Mouse (Mus musculus) intestine, embryonic 15.5 days (tissue): ENCODE data around the gene Maff. TPM values are rescaled to one million over a fixed set of nuclear protein-coding genes. Genes with fewer than 3 reads are reported as not detected.
A peak's percentile ranks its signal among the peaks of the same experiment; 100 is the strongest.

ENCODE experiments used
- ATAC-seq: fragments of 200-750 bp; cut with Nextera tagmentation; 2 replicates; pipeline ENCODE4 v1.8.0; 2017; ENCODE audit warnings: moderate TSS enrichment, moderate library complexity
- H3K27ac ChIP-seq: fragments of 300-500 bp; sonication (generic); 2 replicates; pipeline ENCODE4 v1.5.1; 2015; ENCODE audit warnings: mild to moderate bottlenecking, inconsistent platforms
- H3K27me3 ChIP-seq: fragments of 300-500 bp; sonication (generic); replicated peaks from 2 replicates; pipeline ENCODE4 v1.6.1; 2015; ENCODE audit warnings: inconsistent platforms
- H3K36me3 ChIP-seq: fragments of 300-500 bp; sonication (generic); 2 replicates; pipeline ENCODE4 v1.6.1; 2015; ENCODE audit warnings: inconsistent platforms
- H3K4me1 ChIP-seq: fragments of 300-500 bp; sonication (generic); replicated peaks from 2 replicates; pipeline ENCODE4 v1.6.1; 2015; ENCODE audit warnings: inconsistent platforms
- H3K4me2 ChIP-seq: fragments of 300-500 bp; sonication (generic); replicated peaks from 2 replicates; pipeline ENCODE4 v1.6.1; 2015; ENCODE audit warnings: mild to moderate bottlenecking, inconsistent platforms
- H3K4me3 ChIP-seq: fragments of 300-500 bp; sonication (generic); replicated peaks from 2 replicates; pipeline ENCODE4 v1.5.1; 2015; ENCODE audit warnings: inconsistent platforms
- H3K9ac ChIP-seq: fragments of 300-500 bp; sonication (generic); 2 replicates; pipeline ENCODE4 v1.6.1; 2015; ENCODE audit warnings: inconsistent platforms
- H3K9me3 ChIP-seq: fragments of 300-500 bp; sonication (generic); 2 replicates; pipeline ENCODE4 v1.6.1; 2016; ENCODE audit warnings: inconsistent platforms
- WGBS: fragments of 180-500 bp; shearing (Covaris S2); methylation state at CpG from one replicate; pipeline ENCODE4 v1.1.7; 2015; 5-methylcytosine and 5-hydroxymethylcytosine counted together
- polyA plus RNA-seq: library from polyadenylated mRNA; unstranded; fragments of >200 nt; fragmentation: Nextera tagmentation; extraction: Ambion mirVana; gene quantifications from 2 replicates; pipeline ENCODE4 v1.2.1, GENCODE M21; 2015

Gene Maff
- 5.8 and 7.9 TPM in 2 replicates for polyA plus RNA-seq

DNA sequence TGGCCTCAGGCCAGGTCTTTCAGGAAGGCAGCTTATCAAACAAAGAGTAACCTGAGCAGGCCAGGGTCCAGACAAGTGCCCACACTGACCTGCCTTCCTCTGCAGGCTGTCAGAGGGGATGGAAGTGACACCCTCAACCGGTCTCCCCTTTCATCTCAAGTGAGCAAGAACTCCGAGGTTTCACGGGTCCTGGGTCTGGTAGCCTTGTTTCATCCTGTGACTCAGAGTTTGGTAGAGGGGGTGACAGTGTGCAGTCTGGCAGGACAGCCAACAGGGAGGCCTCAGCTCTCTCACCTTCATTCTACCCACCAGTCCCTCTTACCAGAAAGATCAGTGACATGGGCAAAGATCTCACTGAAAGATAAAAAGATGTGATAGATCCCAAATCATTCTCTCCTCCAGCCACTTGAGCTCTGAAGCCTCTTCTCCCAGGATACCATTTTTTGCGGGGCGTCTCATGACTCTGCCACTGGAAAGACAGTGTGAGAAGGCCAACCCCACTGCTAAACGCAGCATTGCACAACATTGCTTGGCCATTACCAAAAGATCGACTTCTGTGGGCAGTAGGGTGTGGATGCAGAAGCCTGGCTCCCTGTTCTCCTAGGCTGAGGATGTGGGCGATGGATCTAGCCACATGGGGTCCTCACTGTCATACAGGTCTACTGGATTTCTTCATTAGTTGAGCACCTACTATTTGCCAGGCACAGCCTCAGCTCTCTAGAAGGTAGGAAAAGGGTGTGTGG lies at the start of gene Maff:
Gene Maff, plus strand, starts transcription at position 571 of the 743 bp plus-strand sequence.
- peak within 1 kb of the TSS; percentile 88 for H3K9ac ChIP-seq
- 50% methylated on average over 8 of the region's 8 CpGs for whole genome bisulfite sequencing
- no peak for ATAC-seq
- H3K36me3 ChIP-seq, result no peaks in the 10 kb centered on the region
- H3K4me2 ChIP-seq, result peak within 1 kb of the TSS; percentile 85
- H3K27ac ChIP-seq, result peak within 1 kb of the TSS; percentile 100
- no peaks in the 10 kb centered on the region for H3K9me3 ChIP-seq
- H3K27me3 ChIP-seq, result no peaks in the 10 kb centered on the region
- H3K4me3 ChIP-seq, result peak within 1 kb of the TSS; percentile 79
- H3K4me1 ChIP-seq, result peaks cover 24% of the 10 kb centered on the region

DNA sequence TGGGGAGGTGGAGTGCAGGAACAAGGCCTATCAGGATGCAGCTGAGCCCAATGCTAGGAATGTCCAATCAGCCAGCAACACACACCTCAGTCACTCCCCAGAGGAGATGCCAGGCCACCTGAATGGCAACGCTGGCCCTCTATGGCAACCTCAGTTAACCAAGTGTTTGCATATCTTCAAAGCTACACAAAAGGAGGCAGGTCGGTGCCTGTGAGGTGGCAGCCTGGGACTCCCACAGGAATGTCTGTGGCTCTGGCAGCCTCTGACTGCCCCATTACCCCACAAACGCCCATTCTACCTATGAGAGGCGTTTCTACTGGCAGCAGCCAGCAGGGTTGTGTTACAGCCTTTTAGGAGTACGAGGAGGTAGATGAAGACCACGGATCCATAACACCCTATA lies 47.9 kb upstream of the Maff start:
- no peak for ATAC-seq
- 86% methylated on average over 6 of the region's 6 CpGs for WGBS
- H3K27ac ChIP-seq, result no peak overlapping the region
- H3K9ac ChIP-seq, result no peak overlapping the region
- H3K9me3 ChIP-seq, result no peaks in the 10 kb centered on the region
- no peaks in the 10 kb centered on the region for H3K4me1 ChIP-seq
- H3K4me2 ChIP-seq, result no peak overlapping the region
- 0 out of 2 replicates have a peak, but pooled peaks cover 3% of the 10 kb centered on the region for H3K36me3 ChIP-seq
- no peak overlapping the region for H3K4me3 ChIP-seq
- no peaks in the 10 kb centered on the region for H3K27me3 ChIP-seq

- Histone ChIP-seq H3K4me1 (no peaks in the 10 kb centered on the region), H3K36me3 (0 out of 2 replicates have a peak, but pooled peaks cover 3% of the 10 kb centered on the region), H3K27me3 (no peaks in the 10 kb centered on the region), H3K4me2 (no peak overlapping the region), H3K9ac (no peak overlapping the region), H3K4me3 (no peak overlapping the region), H3K27ac (no peak overlapping the region), H3K9me3 (no peaks in the 10 kb centered on the region)
- ATAC-seq, result no peak
- 65% methylated on average over 2 of the region's 2 CpGs for WGBS
These were observed 46.8 kb upstream of the Maff start for GRCm38 (mm10) chr15:79299563-79300155.

- Histone ChIP-seq H3K4me2 (no peak overlapping the region), H3K9ac (no peak overlapping the region), H3K27me3 (no peaks in the 10 kb centered on the region), H3K4me3 (no peak overlapping the region), H3K9me3 (no peaks in the 10 kb centered on the region), H3K27ac (no peak overlapping the region), H3K36me3 (peaks cover 5% of the 10 kb centered on the region; the same call in 1 of the 2 replicates), H3K4me1 (no peaks in the 10 kb centered on the region)
- 81% methylated on average over 8 of the region's 8 CpGs for WGBS
- no peak for ATAC-seq
These were observed 42.7 kb upstream of the Maff start for GRCm38 (mm10) chr15:79303725-79304124.

- Histone ChIP-seq H3K4me3 (no peak overlapping the region), H3K27me3 (no peaks in the 10 kb centered on the region), H3K36me3 (peaks cover 5% of the 10 kb centered on the region; the same call in 1 of the 2 replicates), H3K27ac (no peak overlapping the region), H3K4me2 (no peak overlapping the region), H3K9ac (no peak overlapping the region), H3K4me1 (no peaks in the 10 kb centered on the region), H3K9me3 (no peaks in the 10 kb centered on the region)
- ATAC-seq, result no peak
- 60% methylated on average over 5 of the region's 5 CpGs for WGBS
These were observed 41.6 kb upstream of the Maff start for GRCm38 (mm10) chr15:79304832-79305231.

GRCm38 (mm10) chr15:79306043-79306637 lies 40.3 kb upstream of the Maff start:
- H3K36me3 ChIP-seq, result peaks cover 3% of the 10 kb centered on the region; the same call in 1 of the 2 replicates
- no peak overlapping the region for H3K4me2 ChIP-seq
- no peaks in the 10 kb centered on the region for H3K9me3 ChIP-seq
- H3K27ac ChIP-seq, result no peak overlapping the region
- no peaks in the 10 kb centered on the region for H3K4me1 ChIP-seq
- ATAC-seq, result no peak
- no peak overlapping the region for H3K4me3 ChIP-seq
- no peak overlapping the region for H3K9ac ChIP-seq
- WGBS, result 75% methylated on average over 23 of the region's 23 CpGs
- H3K27me3 ChIP-seq, result no peaks in the 10 kb centered on the region

DNA sequence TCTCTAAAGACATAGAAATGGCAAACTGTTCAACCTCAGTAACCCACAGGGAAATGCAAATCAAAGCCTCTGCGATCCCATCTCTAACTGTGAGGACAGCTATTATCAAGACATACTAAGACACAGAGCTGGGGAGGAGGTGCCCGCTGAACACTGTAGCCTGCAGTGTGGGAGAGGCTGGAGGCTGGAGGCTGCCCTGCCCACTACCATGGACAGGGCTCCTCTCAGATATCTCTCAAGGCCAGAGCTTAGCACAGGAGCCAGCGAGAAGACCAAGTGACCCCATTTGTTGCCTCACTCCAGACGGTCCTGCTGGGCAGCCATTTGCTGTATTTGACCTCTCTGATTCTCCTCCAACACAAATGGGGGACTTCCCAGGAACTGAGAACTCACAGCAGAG lies 38.6 kb upstream of the Maff start:
- Histone ChIP-seq H3K9ac (no peak overlapping the region), H3K27me3 (no peaks in the 10 kb centered on the region), H3K36me3 (peaks cover 3% of the 10 kb centered on the region; the same call in 1 of the 2 replicates), H3K4me3 (no peak overlapping the region), H3K4me1 (no peaks in the 10 kb centered on the region), H3K4me2 (no peak overlapping the region), H3K27ac (no peak overlapping the region), H3K9me3 (no peaks in the 10 kb centered on the region)
- no peak for ATAC-seq
- WGBS, result 43% methylated on average over 4 of the region's 4 CpGs

DNA sequence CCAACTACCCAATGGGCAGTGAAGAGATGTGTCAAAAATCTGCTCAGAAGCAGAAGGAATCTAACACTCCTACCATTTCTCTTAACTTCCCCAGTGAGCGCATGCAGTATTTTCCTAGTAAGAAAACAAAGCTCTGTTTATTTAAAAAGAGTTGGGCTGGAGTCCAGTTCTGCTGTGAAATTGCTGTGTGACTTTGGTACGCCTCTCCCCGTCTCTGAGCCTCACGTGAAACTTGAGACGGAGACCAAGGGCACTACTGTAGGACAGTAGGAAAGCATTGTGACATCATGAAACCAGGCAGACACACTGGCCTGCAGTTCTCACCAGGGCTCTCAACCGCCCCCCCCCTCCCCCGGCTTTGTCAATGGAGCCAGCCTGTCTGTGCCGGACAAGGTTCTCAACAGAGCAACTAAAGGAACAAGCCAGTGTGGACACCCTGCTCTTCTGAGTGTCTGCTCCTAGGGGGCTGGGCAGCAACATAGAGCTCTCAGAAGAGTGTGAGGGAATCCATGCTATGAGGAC lies 32.5 kb upstream of the Maff start:
- Histone ChIP-seq H3K9me3 (no peaks in the 10 kb centered on the region), H3K27me3 (no peaks in the 10 kb centered on the region), H3K4me1 (no peaks in the 10 kb centered on the region), H3K36me3 (no peaks in the 10 kb centered on the region), H3K9ac (no peak overlapping the region), H3K4me2 (no peak overlapping the region), H3K4me3 (no peak overlapping the region), H3K27ac (no peak overlapping the region)
- ATAC-seq, result no peak
- WGBS, result 69% methylated on average over 8 of the region's 8 CpGs

DNA sequence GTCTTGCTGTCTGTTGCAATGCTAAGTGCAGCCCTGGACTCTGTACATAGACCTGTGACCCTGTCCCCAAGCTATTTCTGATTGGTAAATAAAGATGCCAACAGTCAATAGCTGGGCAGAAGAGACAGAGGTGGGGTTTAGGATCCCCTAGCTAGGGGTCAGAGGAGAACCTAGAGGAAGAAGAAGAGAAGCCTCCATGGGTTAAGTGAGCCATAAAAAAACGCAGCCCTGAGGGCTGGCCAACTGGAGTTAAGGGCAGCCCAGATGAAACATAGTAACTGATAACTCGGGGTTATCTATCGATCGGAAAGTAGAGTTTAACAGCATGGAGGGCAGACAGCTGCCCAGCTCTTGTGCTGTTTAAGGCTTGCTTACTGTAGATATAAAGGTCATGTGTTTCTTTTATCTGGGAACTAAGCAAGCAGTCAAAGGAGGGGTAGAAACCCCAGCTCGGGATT lies 24.7 kb upstream of the Maff start:
- no peak overlapping the region for H3K9ac ChIP-seq
- no peaks in the 10 kb centered on the region for H3K36me3 ChIP-seq
- H3K4me1 ChIP-seq, result peaks cover 35% of the 10 kb centered on the region
- ATAC-seq, result peak; percentile 63
- no peaks in the 10 kb centered on the region for H3K9me3 ChIP-seq
- peak overlapping the region; percentile 76 for H3K27ac ChIP-seq
- 53% methylated on average over 5 of the region's 5 CpGs for WGBS
- H3K4me2 ChIP-seq, result no peak overlapping the region
- H3K27me3 ChIP-seq, result no peaks in the 10 kb centered on the region
- H3K4me3 ChIP-seq, result no peak overlapping the region

DNA sequence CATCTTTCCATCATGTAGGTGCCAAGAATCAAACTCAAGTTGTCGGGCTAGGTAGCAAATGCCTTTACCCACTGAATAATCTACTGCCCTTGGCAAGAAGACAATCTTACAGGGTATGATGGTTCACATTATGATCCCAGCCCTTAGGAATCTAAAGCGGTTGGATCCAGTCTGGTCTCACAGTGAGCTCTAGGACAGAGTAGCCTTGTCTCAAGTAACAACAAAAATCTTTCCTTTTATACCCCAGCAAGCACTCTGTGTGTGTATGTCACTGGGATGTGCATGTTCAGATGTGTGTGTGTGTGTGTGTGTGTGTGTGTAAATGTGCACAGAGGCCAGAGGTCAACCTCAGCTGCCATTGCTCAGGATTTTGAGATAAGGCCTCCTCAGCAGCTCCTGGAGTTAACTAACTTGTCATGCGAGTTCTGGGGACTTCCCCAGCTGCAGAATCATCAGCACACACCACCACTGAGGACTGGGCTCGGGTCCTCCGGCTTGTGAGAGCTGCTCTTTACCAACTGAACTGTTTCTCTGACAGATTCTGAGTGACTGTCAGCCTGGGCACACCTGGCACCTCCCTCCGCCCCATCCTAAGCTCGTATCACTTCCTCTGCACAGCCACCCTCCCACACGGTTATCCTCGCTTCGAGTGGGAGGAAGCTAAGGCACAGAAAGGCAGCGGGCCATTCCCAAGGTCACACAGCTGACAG lies 24.0 kb upstream of the Maff start:
- no peak overlapping the region for H3K9ac ChIP-seq
- no peaks in the 10 kb centered on the region for H3K36me3 ChIP-seq
- H3K4me2 ChIP-seq, result no peak overlapping the region; the same call in 1 of the 2 replicates
- WGBS, result 52% methylated on average over 11 of the region's 11 CpGs
- peak overlapping the region; percentile 76 for H3K27ac ChIP-seq
- peak; percentile 52 for ATAC-seq
- H3K4me1 ChIP-seq, result peaks cover 40% of the 10 kb centered on the region
- no peaks in the 10 kb centered on the region for H3K27me3 ChIP-seq
- no peak overlapping the region for H3K4me3 ChIP-seq
- no peaks in the 10 kb centered on the region for H3K9me3 ChIP-seq

DNA sequence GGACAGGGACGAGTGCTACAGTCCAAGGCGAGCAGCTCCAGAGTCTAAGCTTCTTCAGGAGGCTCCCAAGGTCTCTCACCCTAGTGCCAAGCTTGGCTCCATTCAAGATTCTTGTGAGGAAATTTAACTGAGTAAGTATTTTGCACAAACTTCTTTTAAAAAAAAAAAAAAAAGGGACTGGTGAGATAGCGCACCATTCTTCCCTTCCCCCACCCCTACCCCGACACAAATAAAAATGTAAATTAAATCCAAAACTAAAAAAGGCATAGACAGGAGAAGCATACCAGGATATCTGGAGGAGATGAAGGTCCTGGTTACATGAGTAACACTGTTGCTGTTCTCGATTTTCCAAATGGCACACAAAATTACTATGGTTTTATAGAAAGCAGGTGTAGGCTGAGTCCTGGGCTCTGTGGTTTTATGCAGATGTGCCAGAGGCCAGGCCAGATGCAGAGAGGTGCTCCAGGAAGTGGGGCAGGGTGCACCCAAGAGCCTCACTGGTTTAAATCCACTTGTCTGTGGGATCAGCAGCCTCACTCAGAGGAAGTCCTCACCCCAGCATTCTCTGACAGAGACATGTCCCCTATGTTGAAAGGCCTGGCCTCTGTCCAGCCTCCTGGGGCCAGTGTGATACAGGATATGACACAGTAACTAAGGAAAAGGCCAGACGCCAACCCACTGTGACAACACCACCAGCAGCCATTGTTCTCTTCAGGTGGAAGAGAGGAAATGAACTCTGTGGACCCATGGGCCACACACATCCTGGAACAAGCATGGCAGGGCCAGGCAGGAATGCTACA lies 23.2 kb upstream of the Maff start:
- peak overlapping the region; percentile 76 for H3K27ac ChIP-seq
- H3K36me3 ChIP-seq, result no peaks in the 10 kb centered on the region
- 71% methylated on average over 6 of the region's 6 CpGs for WGBS
- no peak overlapping the region for H3K4me3 ChIP-seq
- ATAC-seq, result no peak
- no peak overlapping the region for H3K9ac ChIP-seq
- H3K9me3 ChIP-seq, result no peaks in the 10 kb centered on the region
- H3K27me3 ChIP-seq, result no peaks in the 10 kb centered on the region
- H3K4me2 ChIP-seq, result no peak overlapping the region; the same call in 1 of the 2 replicates
- H3K4me1 ChIP-seq, result peaks cover 42% of the 10 kb centered on the region
